Mouse (Mus musculus) lung, postnatal 0 days (tissue): ENCODE data around the gene Mrps16. TPM values are rescaled to one million over a fixed set of nuclear protein-coding genes. Genes with fewer than 3 reads are reported as not detected.
A peak's percentile ranks its signal among the peaks of the same experiment; 100 is the strongest.

ENCODE experiments used
- ATAC-seq: fragments of 200-750 bp; cut with Nextera tagmentation; 2 replicates; pipeline ENCODE4 v1.8.0; 2017; ENCODE audit warnings: moderate library complexity
- DNase-seq: peaks from one replicate; pipeline ENCODE4 v3.0.0-alpha.2; 2016; ENCODE audit warnings: low spot score
- H3K27ac ChIP-seq: fragments of 300-500 bp; sonication (generic); 2 replicates; pipeline ENCODE4 v1.5.1; 2014; ENCODE audit warnings: antibody characterized with exemption, mild to moderate bottlenecking, low read length, mixed read lengths
- H3K27me3 ChIP-seq: fragments of 300-500 bp; sonication (generic); replicated peaks from 2 replicates; pipeline ENCODE4 v1.6.1; 2014; ENCODE audit warnings: low read length, mixed read lengths; ENCODE audit not compliant: insufficient read depth
- H3K36me3 ChIP-seq: fragments of 300-500 bp; sonication (generic); 2 replicates; pipeline ENCODE4 v1.6.1; 2014; ENCODE audit warnings: low read length, mixed read lengths; ENCODE audit not compliant: insufficient read depth
- H3K4me1 ChIP-seq: fragments of 300-500 bp; sonication (generic); 2 replicates; pipeline ENCODE4 v1.6.1; 2014; ENCODE audit warnings: antibody characterized with exemption, low read depth, low read length, mixed read lengths; ENCODE audit not compliant: insufficient read depth
- H3K4me2 ChIP-seq: fragments of 300-500 bp; sonication (generic); replicated peaks from 2 replicates; pipeline ENCODE4 v1.6.1; 2014; ENCODE audit warnings: low read depth, mild to moderate bottlenecking, low read length, moderate library complexity, mixed read lengths
- H3K4me3 ChIP-seq: fragments of 300-500 bp; sonication (generic); 2 replicates; pipeline ENCODE4 v1.5.1; 2014; ENCODE audit warnings: low read depth, low read length
- H3K9ac ChIP-seq: fragments of 300-500 bp; sonication (generic); replicated peaks from 2 replicates; pipeline ENCODE4 v1.6.1; 2014; ENCODE audit warnings: low read depth, mild to moderate bottlenecking
- H3K9me3 ChIP-seq: fragments of 300-500 bp; sonication (generic); 2 replicates; pipeline ENCODE4 v1.6.1; 2016; ENCODE audit warnings: low read length, mixed read lengths
- CTCF ChIP-seq: IDR thresholded peaks from 2 replicates; pipeline ENCODE4 v1.5.1; 2016; ENCODE audit warnings: antibody characterized with exemption, mild to moderate bottlenecking
- EP300 ChIP-seq: IDR thresholded peaks from 2 replicates; pipeline ENCODE4 v1.6.1; 2016; ENCODE audit warnings: antibody characterized with exemption, mild to moderate bottlenecking, control low read depth
- WGBS: fragments of 180-500 bp; shearing (Covaris S2); extraction: QIAGEN DNeasy Blood & Tissue Kit; methylation state at CpG from one replicate; pipeline ENCODE4 v1.1.7; 2014; 5-methylcytosine and 5-hydroxymethylcytosine counted together
- polyA plus RNA-seq: library from polyadenylated mRNA; unstranded; fragments of >200 nt; fragmentation: Nextera tagmentation; extraction: Ambion mirVana; gene quantifications from 2 replicates; pipeline ENCODE4 v1.2.1, GENCODE M21; 2015

The Mrps16 gene
- polyA plus RNA-seq, 1 experiment from 2014 or later, result 64.4 TPM

- Histone ChIP-seq H3K9ac (no peak overlapping the region), H3K27ac (no peak overlapping the region), H3K9me3 (no peaks in the 10 kb centered on the region), H3K4me2 (no peak overlapping the region), H3K4me3 (no peak overlapping the region), H3K4me1 (no peaks in the 10 kb centered on the region), H3K27me3 (no peaks in the 10 kb centered on the region), H3K36me3 (peaks cover 20% of the 10 kb centered on the region; the same call in 1 of the 2 replicates)
- peak; percentile 28 for DNase-seq
- no peak for ATAC-seq
- WGBS, result 52% methylated on average over 4 of the region's 4 CpGs
- TF ChIP-seq CTCF, result no peak
- no peak for TF ChIP-seq EP300
These were observed 16.3 kb downstream of the Mrps16 start for GRCm38 (mm10) chr14:20377112-20377521.

DNA sequence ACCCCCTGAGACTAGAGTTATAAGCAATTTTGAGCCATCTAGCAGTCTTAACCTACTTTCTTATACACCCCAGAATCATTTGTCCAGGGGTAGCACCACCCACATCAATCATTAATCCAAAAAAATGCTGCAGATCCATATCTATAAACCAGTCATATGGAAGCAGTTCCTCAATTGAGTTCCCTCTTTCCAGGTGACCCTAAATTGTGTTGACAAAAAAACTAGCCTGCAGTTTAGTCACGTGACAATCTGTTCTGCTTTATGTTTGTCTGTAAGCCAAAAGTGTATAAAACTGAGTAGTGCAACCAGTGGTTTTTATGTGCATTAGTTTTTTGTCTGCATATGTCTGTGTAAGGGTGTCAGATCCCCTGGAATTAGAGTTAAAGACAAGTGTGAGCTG, 21.6 kb downstream of the Mrps16 start:
- TF ChIP-seq EP300 (no peak), CTCF (no peak)
- no peak for DNase-seq
- Histone ChIP-seq H3K9ac (no peak overlapping the region), H3K4me1 (no peaks in the 10 kb centered on the region), H3K27ac (no peak overlapping the region), H3K36me3 (0 out of 2 replicates have a peak, but pooled peaks cover 17% of the 10 kb centered on the region), H3K9me3 (no peaks in the 10 kb centered on the region), H3K4me3 (no peak overlapping the region), H3K4me2 (no peak overlapping the region), H3K27me3 (no peaks in the 10 kb centered on the region)
- WGBS, result 93% methylated on average over 1 of the region's 1 CpGs
- no peak for ATAC-seq

DNA sequence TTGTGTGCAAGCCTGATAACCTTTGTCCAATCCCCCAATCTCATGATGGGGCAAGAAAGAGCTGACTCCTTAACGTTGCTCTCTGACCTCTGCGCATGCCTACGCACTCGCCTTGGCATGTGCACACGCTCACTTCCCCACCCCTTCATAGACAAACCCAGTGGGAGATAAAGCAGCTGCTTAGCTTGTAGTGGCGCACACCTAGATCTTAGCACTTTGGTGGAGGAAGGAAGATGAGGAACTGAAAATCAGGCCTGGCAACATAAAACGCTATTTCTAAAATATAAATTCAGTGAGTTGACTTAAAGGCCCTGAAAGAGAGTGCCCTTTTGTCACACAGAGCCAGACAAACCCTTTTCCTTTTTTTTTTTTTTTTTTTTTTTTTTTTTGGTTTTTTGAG, 22.6 kb downstream of the Mrps16 start:
- WGBS, result 79% methylated on average over 7 of the region's 7 CpGs
- H3K4me1 ChIP-seq, result no peaks in the 10 kb centered on the region
- H3K4me3 ChIP-seq, result no peak overlapping the region
- DNase-seq (no peak), ATAC-seq (no peak)
- H3K36me3 ChIP-seq, result 0 out of 2 replicates have a peak, but pooled peaks cover 24% of the 10 kb centered on the region
- no peaks in the 10 kb centered on the region for H3K27me3 ChIP-seq
- TF ChIP-seq CTCF (no peak), EP300 (no peak)
- H3K27ac ChIP-seq, result no peak overlapping the region
- no peak overlapping the region for H3K9ac ChIP-seq
- no peak overlapping the region for H3K4me2 ChIP-seq
- no peaks in the 10 kb centered on the region for H3K9me3 ChIP-seq

DNA sequence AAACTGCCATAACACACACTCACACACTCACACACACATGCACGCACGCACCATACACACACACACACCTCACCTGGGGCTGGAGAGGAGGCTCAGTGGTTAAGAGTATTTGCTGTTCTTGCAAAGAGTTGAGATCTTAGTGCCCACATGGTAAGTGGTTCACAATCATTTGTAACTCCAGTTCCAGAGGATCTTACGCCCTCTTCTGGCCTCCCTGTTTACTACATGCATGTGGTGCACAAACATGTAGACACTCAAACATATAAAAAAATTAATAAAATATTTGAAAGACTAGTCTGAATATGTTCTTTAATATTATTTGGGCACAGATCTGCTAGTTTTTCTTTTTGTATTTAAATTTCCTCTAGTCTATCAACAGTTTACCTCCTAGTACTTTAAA, 25.2 kb downstream of the Mrps16 start:
- no peak for DNase-seq
- H3K9me3 ChIP-seq, result no peaks in the 10 kb centered on the region
- TF ChIP-seq EP300 (no peak), CTCF (peak; percentile 21)
- no peak overlapping the region for H3K4me2 ChIP-seq
- WGBS, result 94% methylated on average over 3 of the region's 3 CpGs
- H3K4me1 ChIP-seq, result no peaks in the 10 kb centered on the region
- ATAC-seq, result no peak
- H3K27me3 ChIP-seq, result no peaks in the 10 kb centered on the region
- no peak overlapping the region for H3K4me3 ChIP-seq
- H3K9ac ChIP-seq, result no peak overlapping the region
- H3K27ac ChIP-seq, result no peak overlapping the region
- H3K36me3 ChIP-seq, result peaks cover 20% of the 10 kb centered on the region; the same call in 1 of the 2 replicates

GRCm38 (mm10) chr14:20363230-20363629, 30.2 kb downstream of the Mrps16 start:
- Histone ChIP-seq H3K4me2 (no peak overlapping the region), H3K4me3 (no peak overlapping the region), H3K36me3 (peaks cover 35% of the 10 kb centered on the region), H3K9me3 (no peaks in the 10 kb centered on the region), H3K27me3 (no peaks in the 10 kb centered on the region), H3K27ac (no peak overlapping the region), H3K9ac (no peak overlapping the region), H3K4me1 (no peaks in the 10 kb centered on the region)
- DNase-seq, result peak; percentile 16
- WGBS, result 88% methylated on average over 4 of the region's 4 CpGs
- TF ChIP-seq CTCF (no peak), EP300 (no peak)
- peak; percentile 30; the same call in 1 of the 2 replicates for ATAC-seq

DNA sequence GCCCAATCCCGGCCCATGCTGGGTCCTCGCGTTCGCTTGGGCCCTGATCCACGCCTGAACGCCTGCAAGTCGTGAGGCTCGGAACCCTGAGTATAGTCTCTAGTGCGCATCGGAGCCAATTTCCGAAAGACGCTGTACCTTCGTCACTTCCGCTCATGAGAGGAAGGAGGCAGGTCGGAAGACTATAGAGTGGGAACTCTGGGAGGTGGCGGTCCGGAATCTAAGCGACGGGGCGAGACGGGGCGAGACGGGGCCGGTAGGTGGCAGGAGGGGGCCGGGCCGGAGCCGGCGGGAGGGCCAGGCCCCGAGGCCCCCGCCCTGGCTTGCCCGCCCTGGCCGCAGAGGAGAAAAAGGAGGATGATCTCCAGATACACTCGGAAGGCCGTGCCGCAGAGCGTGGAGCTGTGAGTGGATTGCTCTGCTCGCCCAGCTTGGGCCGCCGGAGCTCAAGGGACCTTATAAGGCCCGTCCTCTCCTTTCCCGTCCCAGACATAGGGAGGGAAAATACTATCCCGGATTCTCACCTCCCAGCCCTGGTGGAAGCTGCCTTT, 45.4 kb downstream of the Mrps16 start, which contains the start of the genes Ecd and Fam149b:
Gene Ecd (minus strand): TSS at position 131 of the 551 bp plus-strand sequence.
Gene Fam149b (plus strand): TSS at position 172 of the 551 bp plus-strand sequence.
- Histone ChIP-seq H3K4me1 (0 out of 2 replicates have a peak, but pooled peaks cover 3% of the 10 kb centered on the region), H3K4me2 (peak within 1 kb of the TSS; percentile 63), H3K36me3 (no peaks in the 10 kb centered on the region), H3K9ac (peak within 1 kb of the TSS; percentile 88), H3K27ac (peak within 1 kb of the TSS; percentile 93), H3K27me3 (no peaks in the 10 kb centered on the region), H3K4me3 (peak within 1 kb of the TSS; percentile 67), H3K9me3 (no peaks in the 10 kb centered on the region)
- TF ChIP-seq EP300, result no peak
- TF ChIP-seq CTCF, result peak; percentile 67
- 1% methylated on average over 30 of the region's 42 CpGs for WGBS
- peak; percentile 99 for ATAC-seq
- peak; percentile 97 for DNase-seq
